Mouse (Mus musculus) B cell, adult 67 days (primary cell): ENCODE data around the gene Lamp3. TPM values are rescaled to one million over a fixed set of nuclear protein-coding genes. Genes with fewer than 3 reads are reported as not detected.

Source experiments
- total RNA-seq, 2 experiments: library from RNA; stranded (reverse); gene quantifications; 4 replicates each; pipeline ENCODE4 v1.2.4; 2023

Gene Lamp3
- under 1 TPM; 0.32 to 0.47 TPM for total RNA-seq

GRCm38 (mm10) chr16:19706216-19706615 lies at the start of gene Lamp3:
TSS of gene Lamp3 (minus strand) at chr16:19706375.

DNA sequence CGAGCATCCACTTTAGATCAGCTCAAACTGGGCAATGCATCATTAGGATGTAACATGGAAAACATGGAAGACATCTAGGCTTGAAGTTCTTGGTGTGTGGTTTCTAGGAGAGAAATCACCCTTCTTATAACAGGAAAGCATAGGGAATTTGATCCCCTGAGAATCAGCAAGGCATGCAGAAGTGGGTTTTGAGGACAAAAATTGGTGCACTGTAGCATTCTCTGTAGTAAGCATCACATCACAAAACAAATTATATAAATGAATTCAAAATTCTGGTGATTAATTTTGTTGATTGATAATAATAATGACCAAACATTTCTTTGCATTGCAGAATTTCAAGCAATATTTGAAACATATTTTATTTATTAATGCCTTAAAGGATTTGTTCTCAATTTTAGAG lies 76.4 kb downstream of the Lamp3 start, which contains the start of gene Olfr171:
TSS of gene Olfr171 (minus strand) at position 101 of the 400 bp plus-strand sequence.

DNA sequence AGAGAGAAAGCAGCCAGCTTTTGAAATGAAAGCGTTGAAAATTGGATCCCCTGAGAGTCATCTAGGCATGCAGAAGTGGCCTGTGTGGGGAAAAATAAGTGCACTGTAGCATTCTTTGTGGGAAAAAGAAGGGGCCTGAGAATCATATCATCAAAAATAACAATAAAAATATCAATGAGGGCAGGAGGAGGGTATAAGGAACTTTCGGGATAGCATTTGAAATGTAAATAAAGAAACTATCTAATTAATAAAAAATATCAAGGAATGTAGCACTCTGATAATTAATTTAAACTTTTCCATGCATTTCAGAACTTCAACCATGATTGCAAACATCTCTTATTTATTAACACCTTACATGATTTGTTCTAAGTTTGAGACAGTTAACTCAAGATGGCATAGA lies 94.4 kb downstream of the Lamp3 start, which contains the start of gene Olfr170:
TSS of gene Olfr170 (minus strand) at position 101 of the 400 bp plus-strand sequence.

Other genes starting within 250 kb of the Lamp3 start
- gene Olfr166, start 222.7 kb downstream of the Lamp3 start, total RNA-seq, result under 1 TPM; 0.42 to 0.61 TPM
- gene Olfr167, start 184.1 kb downstream of the Lamp3 start, total RNA-seq, result not detected
- not detected for gene Olfr168, start 170.8 kb downstream of the Lamp3 start, total RNA-seq
- gene Olfr169, start 134.6 kb downstream of the Lamp3 start, total RNA-seq, result not detected
- gene Olfr170, start 94.5 kb downstream of the Lamp3 start, total RNA-seq, result not detected
- gene Olfr171, start 76.5 kb downstream of the Lamp3 start, total RNA-seq, result not detected
- gene B3gnt5, start 53.8 kb upstream of the Lamp3 start, total RNA-seq, result 100 to 1,000 TPM; 217 to 241 TPM